Mouse (Mus musculus): ENCODE measurements at regions not wholly inside any gene's neighbourhood (a gene's known extent, or its start where the extent isn't known, plus 50 kb on each side); places are given as distances from the start of the nearest gene placed in this dataset.

GRCm38 (mm10) chr17:68103346-68103745, 99.4 kb upstream of the Arhgap28 start:
- TF ChIP-seq CTCF (IDR thresholded peaks at IDR 0.05; ENCODE audit: low read depth, low read length) (no peak), POLR2A (IDR thresholded peaks at IDR 0.05; ENCODE audit: extremely low read depth, insufficient read depth, low read length) (no peak)
